Mouse (Mus musculus) small intestine, adult 2 months (tissue): ENCODE data around the gene Rin3. TPM values are rescaled to one million over a fixed set of nuclear protein-coding genes. Genes with fewer than 3 reads are reported as not detected.
A peak's percentile ranks its signal among the peaks of the same experiment; 100 is the strongest.

Source experiments
- H3K27ac ChIP-seq: fragments of 200-500 bp; 2 replicates; pipeline ENCODE4 v1.5.1; 2012; ENCODE audit warnings: low read depth, low read length, control low read depth, inconsistent platforms; ENCODE audit not compliant: insufficient read depth
- H3K27me3 ChIP-seq: fragments of 200-500 bp; 2 replicates; pipeline ENCODE4 v1.6.1; 2012; ENCODE audit warnings: mild to moderate bottlenecking, moderate library complexity, low read length, inconsistent platforms; ENCODE audit not compliant: control insufficient read depth, insufficient read depth
- H3K36me3 ChIP-seq: fragments of 200-500 bp; 2 replicates; pipeline ENCODE4 v1.6.1; 2012; ENCODE audit warnings: mild to moderate bottlenecking, low read length, control low read depth, inconsistent platforms; ENCODE audit not compliant: control insufficient read depth, insufficient read depth
- H3K4me1 ChIP-seq: fragments of 200-500 bp; 2 replicates; pipeline ENCODE4 v1.6.1; 2012; ENCODE audit warnings: low read length, inconsistent platforms, mixed read lengths; ENCODE audit not compliant: control insufficient read depth, insufficient read depth, insufficient read length
- H3K4me3 ChIP-seq: fragments of 200-500 bp; 2 replicates; pipeline ENCODE4 v1.5.1; 2012; ENCODE audit warnings: low read depth, mild to moderate bottlenecking, control low read depth, inconsistent platforms, low read length, moderate library complexity
- CTCF ChIP-seq: fragments of 200-500 bp; IDR thresholded peaks from 2 replicates; pipeline ENCODE4 v1.5.1; 2012; ENCODE audit warnings: low read depth, mild to moderate bottlenecking, control low read depth, inconsistent platforms, low read length, moderate library complexity, mixed read lengths; ENCODE audit not compliant: insufficient replicate concordance, insufficient read length; ENCODE audit errors: extremely low read depth
- POLR2A ChIP-seq: fragments of 200-500 bp; IDR thresholded peaks from 2 replicates; pipeline ENCODE4 v1.6.1; 2012; ENCODE audit warnings: low read depth, mild to moderate bottlenecking, control low read depth, inconsistent platforms, low read length, moderate library complexity
- WGBS: fragments of 180-500 bp; shearing (Covaris S2); methylation state at CpG from one replicate; pipeline ENCODE4 v1.1.7; 2018; 5-methylcytosine and 5-hydroxymethylcytosine counted together
- polyA plus RNA-seq: library from polyadenylated mRNA; depleted of rRNA; stranded (reverse); fragments of >200 nt; gene quantifications from 2 replicates; pipeline ENCODE4 v1.2.3, GENCODE M21; 2012; rRNA removed

The Rin3 gene
- polyA plus RNA-seq, 1 experiment = 10.7 TPM

DNA sequence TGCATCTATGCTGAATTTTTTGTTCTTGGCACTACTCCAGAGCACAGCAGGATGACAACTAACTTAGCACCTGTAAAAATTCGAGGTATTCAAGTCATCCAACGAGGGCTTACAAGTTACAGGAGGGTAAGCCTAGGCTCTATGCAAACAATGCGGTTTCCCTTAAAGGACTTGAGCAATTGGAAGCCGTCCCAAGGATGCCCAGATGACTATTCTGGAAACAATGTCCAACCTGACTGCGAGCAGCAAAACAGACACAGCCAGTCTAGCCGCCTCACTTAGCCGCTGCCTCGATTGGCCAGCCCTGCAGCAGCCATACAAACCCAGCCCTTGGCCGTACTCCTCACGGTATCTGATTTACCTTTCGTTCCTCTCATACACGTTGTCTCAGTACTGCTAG lies 149.4 kb downstream of the Rin3 start:
- H3K27ac ChIP-seq = no peak overlapping the region
- WGBS = 81% methylated on average over 12 of the region's 12 CpGs
- H3K36me3 ChIP-seq = no peaks in the 10 kb centered on the region
- no peaks in the 10 kb centered on the region for H3K27me3 ChIP-seq
- TF ChIP-seq CTCF (no peak), POLR2A (no peak)
- peaks cover 3% of the 10 kb centered on the region; the same call in 1 of the 2 replicates for H3K4me1 ChIP-seq
- no peak overlapping the region for H3K4me3 ChIP-seq

DNA sequence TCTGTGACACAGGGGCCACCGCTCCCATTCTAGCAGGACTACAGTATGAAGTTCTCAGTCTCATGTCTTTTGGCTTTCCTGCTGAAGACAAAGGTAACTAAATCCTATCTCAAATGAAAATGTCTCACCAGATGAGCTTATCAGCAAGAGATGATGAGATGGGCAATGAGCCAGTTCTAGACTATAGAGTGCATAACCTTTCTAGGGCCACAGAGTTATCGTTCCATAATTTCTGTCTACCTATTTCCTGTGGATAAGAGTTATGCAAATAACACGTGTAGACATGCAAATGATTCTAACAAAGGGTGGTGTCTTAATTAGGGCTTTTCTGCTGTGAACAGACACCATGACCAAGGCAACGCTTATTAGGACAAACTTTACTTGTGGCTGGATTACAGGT lies 151.3 kb downstream of the Rin3 start:
- TF ChIP-seq CTCF (no peak), POLR2A (no peak)
- 63% methylated on average over 4 of the region's 4 CpGs for WGBS
- H3K27ac ChIP-seq = no peak overlapping the region; the same call in 1 of the 2 replicates

DNA sequence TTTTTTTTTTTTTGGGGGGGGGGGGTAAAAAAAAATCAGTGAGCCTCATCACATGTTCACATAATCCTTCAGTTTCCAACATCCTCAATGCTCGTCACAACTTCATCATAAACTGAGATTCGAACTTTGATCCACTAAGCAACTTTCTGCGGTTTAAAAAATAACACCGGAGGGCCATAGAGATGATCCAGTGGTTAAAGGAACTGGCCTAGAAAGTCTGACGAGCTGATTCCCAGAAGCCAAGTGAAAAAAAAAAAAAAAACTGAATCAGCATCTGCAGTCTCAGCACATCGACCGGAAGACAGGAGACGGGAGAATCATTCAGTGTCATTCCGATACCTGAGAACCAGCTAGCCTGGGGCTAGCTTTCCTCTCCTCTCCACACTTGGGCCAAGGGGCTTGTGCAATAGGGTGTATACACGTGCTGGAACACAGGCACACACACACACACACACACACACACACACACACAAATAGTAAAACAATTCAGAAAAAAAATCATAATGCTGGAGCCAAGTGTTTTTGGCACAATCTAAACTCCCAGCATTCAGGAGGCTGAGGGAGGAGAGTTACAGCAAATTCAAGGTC lies 154.2 kb downstream of the Rin3 start:
- no peak overlapping the region for H3K4me3 ChIP-seq
- H3K27ac ChIP-seq = peak overlapping the region; percentile 60
- 64% methylated on average over 10 of the region's 10 CpGs for WGBS

More for the DNA sequence above, 151.3 kb downstream of the Rin3 start:
- Histone ChIP-seq H3K27me3 (no peaks in the 10 kb centered on the region), H3K4me3 (no peak overlapping the region), H3K4me1 (peaks cover 3% of the 10 kb centered on the region; the same call in 1 of the 2 replicates), H3K36me3 (no peaks in the 10 kb centered on the region)

DNA sequence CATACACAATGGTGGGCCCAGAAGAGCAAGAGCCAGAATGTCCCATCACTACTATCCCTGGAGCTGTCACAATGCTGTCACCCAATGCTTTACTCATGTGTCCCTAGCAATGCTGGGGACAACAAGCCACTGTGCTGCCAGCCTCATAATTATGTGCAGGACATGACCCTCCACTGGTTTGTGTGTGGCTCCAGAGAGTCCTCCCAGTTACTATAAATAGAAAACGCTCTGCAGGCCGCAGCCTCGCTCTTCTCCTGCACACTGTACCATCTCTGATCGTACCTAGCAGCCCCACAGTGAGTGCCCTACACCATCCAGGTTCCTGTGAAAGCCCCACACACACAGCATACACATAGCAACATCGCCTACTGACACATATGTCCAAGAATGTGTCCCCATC lies 155.1 kb downstream of the Rin3 start:
- no peaks in the 10 kb centered on the region for H3K36me3 ChIP-seq
- TF ChIP-seq POLR2A = no peak
- no peak for TF ChIP-seq CTCF
- H3K27me3 ChIP-seq = no peaks in the 10 kb centered on the region
- WGBS = 76% methylated on average over 5 of the region's 5 CpGs
- peak overlapping the region; percentile 8; the same call in 1 of the 2 replicates for H3K4me3 ChIP-seq
- peak overlapping the region; percentile 54 for H3K27ac ChIP-seq
- peaks cover 3% of the 10 kb centered on the region; the same call in 1 of the 2 replicates for H3K4me1 ChIP-seq

More for the DNA sequence above, 154.2 kb downstream of the Rin3 start:
- Histone ChIP-seq H3K36me3 (no peaks in the 10 kb centered on the region), H3K27me3 (no peaks in the 10 kb centered on the region), H3K4me1 (peaks cover 3% of the 10 kb centered on the region; the same call in 1 of the 2 replicates)
- TF ChIP-seq CTCF (no peak), POLR2A (no peak)

DNA sequence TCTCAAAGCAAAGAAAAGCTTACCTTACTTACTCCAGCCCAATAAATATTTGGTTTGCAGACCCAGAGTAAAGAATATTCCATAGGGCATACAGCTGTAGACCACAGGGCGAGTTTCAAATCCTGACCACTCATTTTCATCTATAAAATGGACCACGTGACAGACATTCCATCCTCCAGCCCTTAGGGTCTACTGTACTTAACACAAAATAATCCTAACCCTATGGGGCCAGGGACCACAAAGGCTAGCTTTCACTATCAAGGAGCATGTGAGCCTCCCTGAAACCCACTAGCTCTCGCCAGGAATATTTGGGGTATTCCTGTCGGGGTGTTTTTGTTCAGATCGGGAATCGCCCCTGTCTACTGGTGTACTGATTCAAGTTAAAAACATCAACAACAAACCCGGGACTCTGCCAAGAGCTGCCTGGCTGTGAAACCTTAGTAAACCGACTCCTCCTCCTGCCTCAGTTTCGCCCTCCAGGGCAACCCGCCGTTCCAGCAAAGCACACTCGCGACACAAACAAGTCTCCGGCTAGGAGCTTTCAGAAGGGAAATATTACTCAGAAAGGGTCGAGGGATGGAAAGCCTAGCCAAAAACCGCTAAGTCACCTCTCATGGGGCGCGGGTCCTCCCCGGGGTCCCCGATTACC lies 156.3 kb downstream of the Rin3 start:
- Histone ChIP-seq H3K27me3 (no peaks in the 10 kb centered on the region), H3K4me1 (no peaks in the 10 kb centered on the region), H3K27ac (peak overlapping the region; percentile 54), H3K4me3 (peak overlapping the region; percentile 94), H3K36me3 (no peaks in the 10 kb centered on the region)
- 2% methylated on average over 20 of the region's 20 CpGs for WGBS
- TF ChIP-seq CTCF (no peak), POLR2A (no peak)

DNA sequence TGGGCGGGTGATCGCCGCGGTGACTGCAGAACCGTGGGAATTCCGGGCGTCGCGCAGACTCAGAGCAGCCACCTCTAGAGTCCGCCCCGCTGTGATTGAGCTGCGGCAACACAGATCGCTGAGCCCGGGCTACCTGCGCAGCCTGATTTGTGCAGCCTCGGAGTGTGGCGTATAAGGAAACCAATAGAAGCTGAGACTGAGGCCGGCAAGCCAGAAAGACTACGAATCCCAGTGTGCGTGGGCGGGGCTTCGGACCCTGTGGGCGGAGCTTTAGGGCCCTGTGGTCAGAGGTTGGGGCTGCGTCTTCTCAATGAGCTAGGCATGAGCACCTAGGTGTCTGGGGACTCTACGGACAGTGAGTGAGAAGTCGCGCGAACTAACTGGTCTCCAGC lies 156.8 kb downstream of the Rin3 start, which contains the start of gene Lgmn:
Lgmn (minus strand) TSS at position 182 of the 392 bp plus-strand sequence.
- H3K4me1 ChIP-seq = no peaks in the 10 kb centered on the region
- TF ChIP-seq CTCF (no peak), POLR2A (peak; percentile 54; the same call in 1 of the 2 replicates)
- H3K27ac ChIP-seq = peak within 1 kb of the TSS; percentile 54
- 0% methylated on average over 28 of the region's 28 CpGs for WGBS
- H3K4me3 ChIP-seq = peak within 1 kb of the TSS; percentile 94
- no peaks in the 10 kb centered on the region for H3K36me3 ChIP-seq
- no peaks in the 10 kb centered on the region for H3K27me3 ChIP-seq

Other genes with a start within 250 kb of the Rin3 start
- gene Slc24a4, start 154.3 kb upstream of the Rin3 start, polyA plus RNA-seq = 0.18 TPM in 1 of 2 replicates, not detected in the other
- gene Lgmn, start 156.8 kb downstream of the Rin3 start, polyA plus RNA-seq = 48.6 and 70.2 TPM in 2 replicates
- 3.7 and 7.8 TPM in 2 replicates for gene Golga5, start 186.1 kb downstream of the Rin3 start, polyA plus RNA-seq